Mouse (Mus musculus): Measurements from ENCODE around the gene Gm10719. TPM values are rescaled to one million over a fixed set of nuclear protein-coding genes. Genes with fewer than 3 reads are reported as not detected.
A peak's percentile ranks its signal among the peaks of the same experiment; 100 is the strongest.
"Not testable (repeated sequence)": the region's sequence is repeated elsewhere in the genome, so short reads cannot be mapped to it uniquely, and the experiment has no call there.

Gm10719 gene
- polyA plus RNA-seq, 1 experiment from 2014 or later: not detected

- H3K4me1 ChIP-seq (ENCODE audit: control insufficient read depth, insufficient read depth, low read length); H3K4me2 ChIP-seq (ENCODE audit: low read depth, low read length); H3K27ac ChIP-seq (ENCODE audit: low read length); H3K36me3 ChIP-seq (ENCODE audit: control insufficient read depth, insufficient read depth, low read length); H3K27me3 ChIP-seq (replicated peaks; ENCODE audit: control insufficient read depth, insufficient read depth, low read length); ATAC-seq; H3K4me3 ChIP-seq (ENCODE audit: low read length); H3K9ac ChIP-seq (ENCODE audit: low read depth, low read length); H3K9me3 ChIP-seq (ENCODE audit: control insufficient read depth, low read length): not testable (repeated sequence)
- 87% methylated on average over 2 of the region's 7 CpGs for WGBS
Measured at GRCm38 (mm10) chr9:3012054-3012621, 5.1 kb upstream of the Gm10719 start.

- no CpG with 5 or more reads among the region's 11 CpGs for WGBS
- not testable (repeated sequence) for H3K27me3 ChIP-seq (replicated peaks; ENCODE audit: control insufficient read depth, insufficient read depth, low read length); H3K27ac ChIP-seq (ENCODE audit: low read length); H3K9me3 ChIP-seq (ENCODE audit: control insufficient read depth, low read length); H3K4me1 ChIP-seq (ENCODE audit: control insufficient read depth, insufficient read depth, low read length); H3K36me3 ChIP-seq (ENCODE audit: control insufficient read depth, insufficient read depth, low read length); H3K4me3 ChIP-seq (ENCODE audit: low read length); H3K9ac ChIP-seq (ENCODE audit: low read depth, low read length); H3K4me2 ChIP-seq (ENCODE audit: low read depth, low read length)
- peak; percentile 54 for ATAC-seq
Measured at GRCm38 (mm10) chr9:3012733-3013279, 4.4 kb upstream of the Gm10719 start, which contains the start of gene Gm10721. Gene Gm10721, plus strand, starts transcription at chr9:3013140.

GRCm38 (mm10) chr9:3015354-3015753 is 1.9 kb upstream of the Gm10719 start, which contains the start of gene Gm10720:
Gene Gm10720, plus strand, starts transcription at chr9:3015654.
- not testable (repeated sequence) for H3K4me2 ChIP-seq (ENCODE audit: low read depth, low read length); H3K36me3 ChIP-seq (ENCODE audit: control insufficient read depth, insufficient read depth, low read length); H3K27me3 ChIP-seq (replicated peaks; ENCODE audit: control insufficient read depth, insufficient read depth, low read length); H3K4me1 ChIP-seq (ENCODE audit: control insufficient read depth, insufficient read depth, low read length); ATAC-seq; H3K4me3 ChIP-seq (ENCODE audit: low read length); H3K9ac ChIP-seq (ENCODE audit: low read depth, low read length); H3K9me3 ChIP-seq (ENCODE audit: control insufficient read depth, low read length); H3K27ac ChIP-seq (ENCODE audit: low read length)
- 49% methylated on average over 4 of the region's 9 CpGs for WGBS

- not testable (repeated sequence) for H3K4me3 ChIP-seq (ENCODE audit: low read length); H3K27me3 ChIP-seq (replicated peaks; ENCODE audit: control insufficient read depth, insufficient read depth, low read length); H3K9me3 ChIP-seq (ENCODE audit: control insufficient read depth, low read length); H3K4me2 ChIP-seq (ENCODE audit: low read depth, low read length); H3K36me3 ChIP-seq (ENCODE audit: control insufficient read depth, insufficient read depth, low read length); H3K9ac ChIP-seq (ENCODE audit: low read depth, low read length); ATAC-seq; H3K4me1 ChIP-seq (ENCODE audit: control insufficient read depth, insufficient read depth, low read length); H3K27ac ChIP-seq (ENCODE audit: low read length)
- 69% methylated on average over 4 of the region's 6 CpGs for WGBS
Measured at GRCm38 (mm10) chr9:3015896-3016295, 1.3 kb upstream of the Gm10719 start.

GRCm38 (mm10) chr9:3018944-3019343 is 1.7 kb downstream of the Gm10719 start:
- H3K4me3 ChIP-seq (ENCODE audit: low read length); H3K4me1 ChIP-seq (ENCODE audit: control insufficient read depth, insufficient read depth, low read length); ATAC-seq; H3K4me2 ChIP-seq (ENCODE audit: low read depth, low read length); H3K36me3 ChIP-seq (ENCODE audit: control insufficient read depth, insufficient read depth, low read length); H3K27me3 ChIP-seq (replicated peaks; ENCODE audit: control insufficient read depth, insufficient read depth, low read length); H3K9ac ChIP-seq (ENCODE audit: low read depth, low read length); H3K27ac ChIP-seq (ENCODE audit: low read length); H3K9me3 ChIP-seq (ENCODE audit: control insufficient read depth, low read length): not testable (repeated sequence)
- 64% methylated on average over 9 of the region's 9 CpGs for WGBS

- WGBS: 80% methylated on average over 11 of the region's 19 CpGs
Measured at GRCm38 (mm10) chr9:3019835-3020727, 2.9 kb downstream of the Gm10719 start.

GRCm38 (mm10) chr9:3022316-3023008 is 5.3 kb downstream of the Gm10719 start:
- 71% methylated on average over 9 of the region's 13 CpGs for WGBS
- not testable (repeated sequence) for H3K4me3 ChIP-seq (ENCODE audit: low read length); H3K4me2 ChIP-seq (ENCODE audit: low read depth, low read length); H3K27ac ChIP-seq (ENCODE audit: low read length); H3K36me3 ChIP-seq (ENCODE audit: control insufficient read depth, insufficient read depth, low read length); H3K27me3 ChIP-seq (replicated peaks; ENCODE audit: control insufficient read depth, insufficient read depth, low read length); ATAC-seq; H3K9ac ChIP-seq (ENCODE audit: low read depth, low read length); H3K4me1 ChIP-seq (ENCODE audit: control insufficient read depth, insufficient read depth, low read length); H3K9me3 ChIP-seq (ENCODE audit: control insufficient read depth, low read length)

More at GRCm38 (mm10) chr9:3019835-3020727, 2.9 kb downstream of the Gm10719 start:
- H3K27me3 ChIP-seq (replicated peaks; ENCODE audit: control insufficient read depth, insufficient read depth, low read length); H3K27ac ChIP-seq (ENCODE audit: low read length); H3K9me3 ChIP-seq (ENCODE audit: control insufficient read depth, low read length); H3K36me3 ChIP-seq (ENCODE audit: control insufficient read depth, insufficient read depth, low read length); H3K4me2 ChIP-seq (ENCODE audit: low read depth, low read length); H3K4me3 ChIP-seq (ENCODE audit: low read length); H3K4me1 ChIP-seq (ENCODE audit: control insufficient read depth, insufficient read depth, low read length); H3K9ac ChIP-seq (ENCODE audit: low read depth, low read length): not testable (repeated sequence)
- peak; percentile 55; the same call in 1 of the 2 replicates for ATAC-seq

- H3K36me3 ChIP-seq (ENCODE audit: control insufficient read depth, insufficient read depth, low read length); H3K27ac ChIP-seq (ENCODE audit: low read length); H3K4me2 ChIP-seq (ENCODE audit: low read depth, low read length); H3K9me3 ChIP-seq (ENCODE audit: control insufficient read depth, low read length); ATAC-seq; H3K4me3 ChIP-seq (ENCODE audit: low read length); H3K27me3 ChIP-seq (replicated peaks; ENCODE audit: control insufficient read depth, insufficient read depth, low read length); H3K4me1 ChIP-seq (ENCODE audit: control insufficient read depth, insufficient read depth, low read length); H3K9ac ChIP-seq (ENCODE audit: low read depth, low read length): not testable (repeated sequence)
- WGBS: 74% methylated on average over 9 of the region's 13 CpGs
Measured at GRCm38 (mm10) chr9:3023312-3023984, 6.2 kb downstream of the Gm10719 start, which contains the start of gene Gm10718. Gene Gm10718, plus strand, starts transcription at chr9:3023547.

All from intestine, embryonic 16.5 days (tissue).